Mouse (Mus musculus): ENCODE data around the gene Hnf1b.
A peak's percentile ranks its signal among the peaks of the same experiment; 100 is the strongest.

Gene Hnf1b

DNA sequence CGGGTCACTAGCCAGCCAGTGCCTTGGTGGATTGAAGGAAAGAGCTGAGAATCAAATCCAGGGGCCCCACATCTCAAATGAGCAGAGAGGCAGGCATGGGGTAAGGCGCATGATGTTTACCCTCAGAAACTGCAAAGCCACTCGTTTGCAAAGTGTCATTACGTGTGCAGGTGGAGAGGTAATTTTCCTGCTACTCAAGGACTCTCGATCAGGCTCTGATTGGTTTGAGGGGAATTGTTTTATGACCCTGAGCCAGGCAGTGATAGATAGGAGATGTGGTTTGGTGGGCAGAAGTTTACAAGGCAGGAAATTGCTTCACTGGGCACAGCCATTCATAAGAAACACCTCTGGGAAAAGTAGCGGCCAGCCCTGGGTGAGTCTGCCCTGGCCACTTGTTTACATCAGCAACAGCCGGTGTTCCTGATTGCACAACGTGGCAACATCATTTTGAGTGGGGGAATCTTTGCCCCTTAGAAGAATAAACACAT lies 64.0 kb downstream of the Hnf1b start:
- Histone ChIP-seq H3K9me3 (ENCODE audit: low read length) (no peaks in the 10 kb centered on the region), H3K4me3 (replicated peaks; ENCODE audit: low read length) (no peak overlapping the region), H3K27me3 (ENCODE audit: insufficient read depth, low read length) (0 out of 2 replicates have a peak, but pooled peaks cover 3% of the 10 kb centered on the region), H3K36me3 (ENCODE audit: insufficient read depth, low read length) (no peaks in the 10 kb centered on the region), H3K4me1 (replicated peaks; ENCODE audit: low read depth, low read length) (no peaks in the 10 kb centered on the region)
- TF ChIP-seq CTCF (conservative IDR thresholded peaks at IDR 0.05; ENCODE audit: low read length) (no peak), POU5F1 (IDR thresholded peaks at IDR 0.05; ENCODE audit: borderline replicate concordance, low read length) (no peak), NANOG (IDR thresholded peaks at IDR 0.05; ENCODE audit: borderline replicate concordance, low read length) (no peak)

DNA sequence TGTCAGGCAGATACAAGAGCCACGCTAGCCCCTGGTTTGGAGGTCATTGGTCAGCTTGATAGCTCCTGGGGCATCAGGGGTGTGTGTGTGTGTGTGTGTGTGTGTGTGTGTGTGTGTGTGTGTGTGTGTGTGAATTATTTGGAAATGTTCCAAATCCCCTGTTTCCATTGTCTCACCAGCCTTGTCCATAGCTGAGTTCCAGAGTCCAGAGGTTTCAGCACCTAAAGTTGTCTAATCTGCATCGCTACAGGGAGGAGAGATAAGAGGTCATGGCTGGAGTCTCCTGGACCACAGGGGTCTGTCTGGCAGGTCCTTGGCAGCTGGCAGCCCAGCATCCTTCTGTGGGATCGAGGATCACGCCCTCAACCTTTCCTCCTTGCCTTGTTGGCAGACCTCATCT lies 64.6 kb downstream of the Hnf1b start:
- H3K36me3 ChIP-seq (ENCODE audit: insufficient read depth, low read length), result no peaks in the 10 kb centered on the region
- H3K27me3 ChIP-seq (ENCODE audit: insufficient read depth, low read length), result 0 out of 2 replicates have a peak, but pooled peaks cover 3% of the 10 kb centered on the region
- no peak for TF ChIP-seq NANOG (IDR thresholded peaks at IDR 0.05; ENCODE audit: borderline replicate concordance, low read length)
- no peak for TF ChIP-seq CTCF (conservative IDR thresholded peaks at IDR 0.05; ENCODE audit: low read length)
- TF ChIP-seq POU5F1 (IDR thresholded peaks at IDR 0.05; ENCODE audit: borderline replicate concordance, low read length), result no peak
- no peak overlapping the region for H3K4me3 ChIP-seq (replicated peaks; ENCODE audit: low read length)
- no peaks in the 10 kb centered on the region for H3K9me3 ChIP-seq (ENCODE audit: low read length)
- H3K4me1 ChIP-seq (replicated peaks; ENCODE audit: low read depth, low read length), result no peaks in the 10 kb centered on the region

DNA sequence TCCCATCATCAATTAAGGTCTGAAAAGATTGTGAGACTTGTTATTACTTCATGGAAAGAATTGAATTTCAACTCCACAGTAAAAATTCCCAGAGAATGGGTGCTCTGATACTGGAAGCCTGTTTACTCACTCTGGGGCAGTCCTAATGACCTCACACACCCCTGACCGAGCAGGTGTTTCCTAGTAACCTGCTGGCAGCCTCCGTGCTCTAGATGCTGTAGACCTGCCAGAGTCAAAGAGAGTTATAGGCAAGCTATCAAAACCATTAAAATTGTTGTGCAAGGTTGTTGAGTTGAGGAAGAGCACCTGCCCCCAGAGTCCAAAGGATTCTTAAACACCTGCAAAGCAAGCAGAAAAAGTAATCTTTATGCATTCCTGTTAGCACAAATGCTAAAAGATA lies 72.7 kb downstream of the Hnf1b start:
- H3K9me3 ChIP-seq (ENCODE audit: low read length), result no peaks in the 10 kb centered on the region
- no peak for TF ChIP-seq CTCF (conservative IDR thresholded peaks at IDR 0.05; ENCODE audit: low read length)
- no peak for TF ChIP-seq POU5F1 (IDR thresholded peaks at IDR 0.05; ENCODE audit: borderline replicate concordance, low read length)
- TF ChIP-seq NANOG (IDR thresholded peaks at IDR 0.05; ENCODE audit: borderline replicate concordance, low read length), result no peak
- H3K4me1 ChIP-seq (replicated peaks; ENCODE audit: low read depth, low read length), result 0 out of 2 replicates have a peak, but pooled peaks cover 4% of the 10 kb centered on the region
- no peaks in the 10 kb centered on the region for H3K27me3 ChIP-seq (ENCODE audit: insufficient read depth, low read length)
- no peaks in the 10 kb centered on the region for H3K36me3 ChIP-seq (ENCODE audit: insufficient read depth, low read length)
- H3K4me3 ChIP-seq (replicated peaks; ENCODE audit: low read length), result no peak overlapping the region

DNA sequence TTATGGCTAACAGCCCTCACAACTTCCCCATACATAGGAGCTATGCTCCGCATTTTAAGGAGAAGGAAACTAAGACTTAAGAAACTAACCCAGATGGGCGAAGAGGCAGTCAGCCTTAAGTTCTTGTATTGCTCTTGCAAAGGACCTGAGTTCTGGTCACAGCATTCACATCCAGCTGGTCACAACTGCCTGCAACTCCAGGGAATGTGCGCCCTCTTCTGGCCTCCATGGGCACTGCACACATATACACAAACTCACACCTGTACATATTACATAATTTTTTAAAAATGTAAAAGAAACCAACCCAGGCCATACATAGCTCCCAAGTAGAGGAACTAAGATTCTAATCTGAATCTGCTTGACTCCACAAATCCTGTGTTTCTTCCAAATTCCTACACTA lies 77.2 kb downstream of the Hnf1b start:
- no peak overlapping the region for H3K4me3 ChIP-seq (replicated peaks; ENCODE audit: low read length)
- no peaks in the 10 kb centered on the region for H3K9me3 ChIP-seq (ENCODE audit: low read length)
- 0 out of 2 replicates have a peak, but pooled peaks cover 4% of the 10 kb centered on the region for H3K4me1 ChIP-seq (replicated peaks; ENCODE audit: low read depth, low read length)
- H3K27me3 ChIP-seq (ENCODE audit: insufficient read depth, low read length), result no peaks in the 10 kb centered on the region
- no peaks in the 10 kb centered on the region for H3K36me3 ChIP-seq (ENCODE audit: insufficient read depth, low read length)
- peak; percentile 82 for TF ChIP-seq CTCF (conservative IDR thresholded peaks at IDR 0.05; ENCODE audit: low read length)
- TF ChIP-seq NANOG (IDR thresholded peaks at IDR 0.05; ENCODE audit: borderline replicate concordance, low read length), result no peak
- no peak for TF ChIP-seq POU5F1 (IDR thresholded peaks at IDR 0.05; ENCODE audit: borderline replicate concordance, low read length)

DNA sequence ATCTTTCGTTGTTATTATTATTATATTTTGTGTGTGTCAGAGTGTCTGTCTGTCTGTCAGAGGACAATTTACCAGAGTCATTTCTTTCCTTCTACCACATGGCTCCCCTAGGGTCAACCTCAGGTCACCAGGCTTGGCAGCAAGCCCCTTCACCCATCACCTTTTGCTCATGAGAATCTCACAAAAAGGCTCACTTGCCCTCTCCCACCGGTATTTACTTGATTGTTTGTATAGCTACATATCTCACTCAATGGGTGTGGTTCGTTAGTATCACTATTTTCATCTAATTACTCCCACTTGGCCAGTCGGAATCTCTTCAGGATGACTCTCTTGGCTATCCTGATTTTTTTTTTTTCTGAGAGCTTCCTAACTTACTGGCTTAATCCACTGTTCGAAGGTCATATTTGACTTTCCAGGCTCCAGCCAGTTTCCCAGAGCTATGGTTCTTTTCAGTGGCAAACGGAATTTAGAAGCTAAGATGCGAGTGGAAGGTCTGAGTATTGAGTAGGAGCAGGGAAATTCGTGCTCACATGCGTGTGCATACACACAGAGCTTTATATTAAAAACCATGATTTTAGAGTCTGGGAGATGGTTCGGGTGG lies 82.7 kb downstream of the Hnf1b start:
- peaks cover 2% of the 10 kb centered on the region; the same call in 1 of the 2 replicates for H3K27me3 ChIP-seq (ENCODE audit: insufficient read depth, low read length)
- no peaks in the 10 kb centered on the region for H3K4me1 ChIP-seq (replicated peaks; ENCODE audit: low read depth, low read length)
- no peak overlapping the region for H3K4me3 ChIP-seq (replicated peaks; ENCODE audit: low read length)
- TF ChIP-seq CTCF (conservative IDR thresholded peaks at IDR 0.05; ENCODE audit: low read length) (no peak), POU5F1 (IDR thresholded peaks at IDR 0.05; ENCODE audit: borderline replicate concordance, low read length) (no peak), NANOG (IDR thresholded peaks at IDR 0.05; ENCODE audit: borderline replicate concordance, low read length) (no peak)
- no peaks in the 10 kb centered on the region for H3K9me3 ChIP-seq (ENCODE audit: low read length)
- H3K36me3 ChIP-seq (ENCODE audit: insufficient read depth, low read length), result no peaks in the 10 kb centered on the region

DNA sequence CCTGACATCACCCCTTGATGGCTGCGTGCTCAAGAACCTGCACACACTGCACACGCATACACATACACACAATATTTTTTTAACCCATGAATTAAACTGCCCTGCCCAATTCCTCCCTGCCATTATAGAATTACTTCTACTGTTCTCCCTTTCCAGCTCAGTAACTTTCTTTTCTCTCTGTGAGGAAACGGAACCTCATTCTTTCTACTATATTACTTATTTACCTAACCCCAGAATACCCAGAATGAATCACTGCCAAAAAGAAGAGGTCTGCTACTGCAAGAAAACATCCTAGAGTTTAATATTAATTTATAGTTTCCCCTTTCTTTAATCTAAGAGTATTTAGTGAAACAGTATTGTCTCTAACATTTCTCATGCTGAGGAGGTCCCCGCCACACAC lies 83.5 kb downstream of the Hnf1b start:
- no peak for TF ChIP-seq CTCF (conservative IDR thresholded peaks at IDR 0.05; ENCODE audit: low read length)
- no peak for TF ChIP-seq POU5F1 (IDR thresholded peaks at IDR 0.05; ENCODE audit: borderline replicate concordance, low read length)
- TF ChIP-seq NANOG (IDR thresholded peaks at IDR 0.05; ENCODE audit: borderline replicate concordance, low read length), result no peak
- Histone ChIP-seq H3K27me3 (ENCODE audit: insufficient read depth, low read length) (peaks cover 2% of the 10 kb centered on the region; the same call in 1 of the 2 replicates), H3K4me3 (replicated peaks; ENCODE audit: low read length) (no peak overlapping the region), H3K4me1 (replicated peaks; ENCODE audit: low read depth, low read length) (no peaks in the 10 kb centered on the region), H3K36me3 (ENCODE audit: insufficient read depth, low read length) (no peaks in the 10 kb centered on the region), H3K9me3 (ENCODE audit: low read length) (no peaks in the 10 kb centered on the region)

DNA sequence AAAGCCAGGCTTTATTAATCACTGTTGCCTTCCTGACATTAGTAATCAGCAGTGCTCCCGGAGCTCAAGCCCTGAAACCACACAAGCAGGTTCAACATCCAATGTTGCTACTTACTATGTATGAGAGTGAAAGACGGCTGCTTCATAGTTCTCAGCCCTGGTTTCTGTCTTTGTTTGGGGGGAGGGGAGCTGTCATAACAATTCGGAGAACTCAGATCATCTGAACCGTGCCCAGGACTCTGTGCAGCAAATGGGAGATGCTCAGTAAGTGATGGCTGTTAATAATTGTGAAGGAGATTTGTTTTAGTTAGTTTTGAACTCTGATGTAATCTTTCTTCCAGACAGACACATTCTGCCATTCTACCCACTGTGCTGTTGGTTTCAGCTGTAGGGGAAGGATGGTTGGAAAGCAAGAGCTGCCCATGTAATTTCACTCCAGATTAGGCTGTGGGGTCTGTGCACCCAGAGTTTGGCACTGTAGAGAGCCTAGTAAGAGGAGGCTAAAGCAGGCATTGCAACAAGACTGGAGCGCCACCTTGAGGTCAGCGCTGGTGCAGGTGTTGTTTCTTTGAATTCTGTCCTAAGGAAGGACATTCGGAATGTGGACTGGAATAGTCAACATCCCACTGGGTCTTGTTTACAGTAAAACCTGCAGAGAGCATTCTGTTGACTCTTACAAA lies 86.3 kb downstream of the Hnf1b start:
- H3K9me3 ChIP-seq (ENCODE audit: low read length), result no peaks in the 10 kb centered on the region
- no peak for TF ChIP-seq NANOG (IDR thresholded peaks at IDR 0.05; ENCODE audit: borderline replicate concordance, low read length)
- TF ChIP-seq CTCF (conservative IDR thresholded peaks at IDR 0.05; ENCODE audit: low read length), result no peak
- no peak for TF ChIP-seq POU5F1 (IDR thresholded peaks at IDR 0.05; ENCODE audit: borderline replicate concordance, low read length)
- no peak overlapping the region for H3K4me3 ChIP-seq (replicated peaks; ENCODE audit: low read length)
- H3K36me3 ChIP-seq (ENCODE audit: insufficient read depth, low read length), result no peaks in the 10 kb centered on the region
- H3K27me3 ChIP-seq (ENCODE audit: insufficient read depth, low read length), result peaks cover 10% of the 10 kb centered on the region; the same call in 1 of the 2 replicates
- no peaks in the 10 kb centered on the region for H3K4me1 ChIP-seq (replicated peaks; ENCODE audit: low read depth, low read length)

DNA sequence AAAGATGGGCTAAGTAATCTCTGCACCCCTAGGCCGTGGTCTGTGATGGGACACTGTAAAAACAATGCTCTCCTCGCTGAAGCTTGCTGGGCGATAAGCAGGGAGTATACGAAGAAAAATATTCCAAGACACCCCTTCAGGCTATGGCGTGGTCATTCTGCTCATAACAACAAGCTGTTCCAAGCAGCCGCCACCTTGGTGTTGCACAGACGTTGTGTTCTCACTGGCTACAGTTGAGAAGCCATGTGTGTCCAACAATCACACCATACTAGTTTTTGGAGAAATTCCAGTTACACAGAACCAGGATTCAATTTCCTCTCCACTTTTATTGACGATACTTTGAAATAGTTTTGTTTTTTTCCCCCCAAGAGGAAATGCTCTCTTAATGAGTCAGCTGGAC lies 88.7 kb downstream of the Hnf1b start:
- Histone ChIP-seq H3K9me3 (ENCODE audit: low read length) (no peaks in the 10 kb centered on the region), H3K4me3 (replicated peaks; ENCODE audit: low read length) (no peak overlapping the region), H3K36me3 (ENCODE audit: insufficient read depth, low read length) (peaks cover 5% of the 10 kb centered on the region), H3K4me1 (replicated peaks; ENCODE audit: low read depth, low read length) (peaks cover 14% of the 10 kb centered on the region), H3K27me3 (ENCODE audit: insufficient read depth, low read length) (peaks cover 10% of the 10 kb centered on the region; the same call in 1 of the 2 replicates)
- TF ChIP-seq NANOG (IDR thresholded peaks at IDR 0.05; ENCODE audit: borderline replicate concordance, low read length), result no peak
- TF ChIP-seq CTCF (conservative IDR thresholded peaks at IDR 0.05; ENCODE audit: low read length), result no peak
- TF ChIP-seq POU5F1 (IDR thresholded peaks at IDR 0.05; ENCODE audit: borderline replicate concordance, low read length), result no peak

Data from E14TG2a.4 (cell line).